Mouse (Mus musculus): Measurements from ENCODE around the gene Ezh1.
"Not testable (repeated sequence)": the region's sequence is repeated elsewhere in the genome, so short reads cannot be mapped to it uniquely, and the experiment has no call there.

The Ezh1 gene

DNA sequence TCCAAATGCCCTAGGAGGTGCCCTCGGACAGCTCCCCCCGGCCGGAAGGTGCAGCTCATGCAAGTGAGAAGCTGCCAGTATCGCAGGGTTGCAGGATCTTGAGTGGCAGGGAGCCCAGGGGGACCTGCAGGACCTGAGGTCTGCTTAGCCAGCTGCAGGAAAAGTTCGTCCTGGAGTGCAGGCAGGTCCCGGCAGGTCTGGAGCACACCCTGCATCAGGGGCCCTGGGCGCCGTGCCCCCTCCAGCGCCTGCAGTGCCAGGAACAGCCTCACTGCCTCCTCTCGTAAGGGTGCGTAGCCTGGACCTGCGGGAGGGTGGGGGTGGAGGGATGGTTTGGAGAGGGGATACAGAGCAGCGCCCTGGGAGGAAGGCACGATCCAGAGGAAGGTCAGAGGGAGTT lies 59.9 kb downstream of the Ezh1 start:
- DNase-seq = no peak

DNA sequence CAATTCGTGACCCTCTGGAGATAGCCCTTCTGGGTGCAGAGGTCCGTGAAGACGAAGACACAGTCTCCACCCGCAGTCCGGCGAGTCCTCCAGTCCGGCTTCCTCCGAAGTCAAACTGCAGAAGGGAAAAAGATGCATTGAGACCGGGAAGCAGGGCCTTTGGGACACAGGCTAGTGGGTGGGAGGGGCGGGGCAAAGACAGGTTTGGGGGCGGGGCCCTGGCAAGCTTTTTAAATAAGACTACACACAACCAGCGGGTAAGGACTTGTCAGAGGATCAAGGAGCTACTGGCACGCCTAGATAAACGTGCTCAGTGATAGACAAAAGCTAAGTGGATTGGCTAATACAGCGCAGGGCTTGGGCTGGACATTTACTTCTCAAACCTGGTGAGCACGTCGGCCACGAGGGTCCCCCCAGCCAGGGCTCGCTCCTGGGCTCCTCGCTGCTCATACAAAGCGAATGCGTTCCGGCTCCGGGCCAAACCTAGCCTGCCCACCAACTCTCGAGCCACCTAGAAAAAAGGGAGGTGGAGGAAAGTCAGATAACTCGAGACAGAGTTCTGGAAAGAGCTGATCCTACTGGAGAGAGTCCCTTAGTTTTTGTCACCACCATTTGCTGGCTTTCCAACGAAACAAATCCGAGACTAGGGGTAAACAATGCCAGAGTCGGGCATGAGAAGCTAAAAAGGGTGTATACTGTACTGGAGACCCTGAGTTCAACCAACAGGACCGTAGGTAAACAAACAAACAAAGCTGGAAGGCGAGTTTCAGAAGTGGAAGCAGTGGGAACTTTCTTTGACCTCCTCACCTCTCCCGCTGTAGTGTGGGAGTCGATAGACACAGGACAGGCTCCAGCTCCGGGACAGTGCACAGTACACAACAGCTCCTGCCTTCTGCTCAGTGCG lies 61.3 kb downstream of the Ezh1 start:
- DNase-seq = no peak

DNA sequence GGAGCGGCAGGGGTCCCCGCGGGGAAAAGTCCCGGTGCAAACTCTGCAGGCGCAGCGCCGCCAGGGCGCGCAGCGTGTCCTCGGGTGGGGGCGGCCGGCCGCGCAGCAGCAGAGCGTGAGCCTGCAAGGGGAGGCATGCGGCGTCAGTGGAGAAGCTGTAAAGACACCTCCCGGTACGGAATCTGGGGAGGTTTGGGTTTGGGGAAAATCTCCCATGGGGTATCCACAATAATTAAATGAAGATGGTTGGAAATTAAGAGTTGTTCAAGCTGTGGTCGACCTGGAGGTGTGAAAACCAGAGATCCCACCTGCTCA lies 62.0 kb downstream of the Ezh1 start:
- DNase-seq = no peak

DNA sequence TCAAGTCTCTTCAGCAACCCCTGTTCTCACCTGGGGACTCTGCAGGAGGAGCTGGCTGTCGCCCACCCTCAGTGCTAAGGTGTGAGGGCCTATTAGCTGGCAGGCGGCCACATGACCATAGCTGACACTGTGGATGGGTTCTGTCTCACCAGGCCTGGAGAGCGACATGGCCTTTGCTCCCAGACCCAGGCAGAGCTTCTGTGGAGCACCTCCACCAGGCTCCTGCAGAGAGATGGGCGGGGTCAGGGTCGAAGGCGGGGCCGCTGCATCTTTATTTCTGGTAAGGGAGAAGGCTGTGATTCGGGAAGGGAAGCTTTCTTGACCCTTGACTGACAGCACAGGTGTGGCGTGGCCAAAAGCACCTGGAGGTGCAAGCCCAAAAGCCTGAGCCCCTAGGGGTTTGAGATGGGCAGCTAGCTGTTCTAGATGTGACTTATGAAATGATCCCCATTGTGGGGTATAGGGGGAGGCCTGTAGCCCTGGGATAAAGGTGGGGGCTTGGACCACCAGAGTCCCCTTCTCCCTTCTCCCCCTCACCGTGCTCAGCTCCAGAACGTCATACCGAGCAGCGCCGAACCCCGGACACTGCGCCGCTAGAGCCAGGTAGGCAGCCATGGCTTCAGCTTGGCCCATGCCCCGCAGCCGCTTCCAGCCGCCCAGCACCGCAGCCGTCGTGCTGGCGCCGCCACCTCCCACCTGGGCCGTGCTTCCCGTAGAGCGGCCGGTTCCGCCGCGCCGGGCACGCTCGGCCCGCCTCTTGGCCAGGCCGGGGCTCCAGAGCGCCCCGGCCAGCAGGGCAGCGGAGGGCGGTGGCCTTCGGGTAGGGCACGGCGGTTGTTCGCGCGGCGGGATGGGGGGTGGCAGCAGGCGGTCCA lies 62.5 kb downstream of the Ezh1 start:
- peak; percentile 72 for DNase-seq

DNA sequence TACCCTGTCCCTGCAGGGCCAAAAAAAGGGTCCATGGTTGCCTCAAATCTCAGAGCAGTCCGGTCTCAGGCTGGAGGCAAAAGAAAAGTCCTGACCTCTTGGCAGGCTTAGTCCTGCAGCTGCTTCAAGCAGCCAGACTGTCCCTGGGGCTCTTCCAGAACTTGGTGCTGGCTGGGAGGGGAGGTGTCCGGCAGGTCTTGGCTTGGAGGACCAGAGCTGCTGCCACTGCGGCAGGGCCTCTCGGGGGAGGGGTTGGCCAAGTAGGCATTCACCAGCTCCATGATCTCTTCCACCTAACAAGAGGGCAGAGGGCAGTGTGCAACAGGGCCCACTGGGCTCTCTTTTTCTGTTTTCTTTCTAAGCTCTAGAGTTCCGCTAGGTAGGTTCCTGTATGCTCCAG lies 63.5 kb downstream of the Ezh1 start:
- peak; percentile 80 for DNase-seq

DNA sequence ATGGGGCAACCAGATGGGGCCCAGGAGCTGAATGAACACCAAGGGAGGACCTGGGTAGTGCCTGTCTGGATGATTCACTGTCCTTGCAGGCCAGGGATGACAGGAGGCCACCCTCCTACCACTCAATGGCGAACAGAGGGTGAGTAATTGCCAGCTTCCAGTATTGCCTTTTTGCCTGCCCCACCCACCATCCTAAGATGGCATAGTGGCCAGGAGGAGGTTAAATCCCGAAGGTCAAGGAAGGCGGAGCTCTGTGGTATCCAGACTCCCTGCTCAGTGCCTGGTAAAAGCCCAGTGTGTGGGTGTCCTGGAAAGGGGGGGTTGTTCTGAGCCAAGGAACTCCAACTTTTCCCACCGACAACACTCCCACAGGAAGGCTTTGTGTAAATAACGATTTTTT lies 64.0 kb downstream of the Ezh1 start:
- DNase-seq = no peak

DNA sequence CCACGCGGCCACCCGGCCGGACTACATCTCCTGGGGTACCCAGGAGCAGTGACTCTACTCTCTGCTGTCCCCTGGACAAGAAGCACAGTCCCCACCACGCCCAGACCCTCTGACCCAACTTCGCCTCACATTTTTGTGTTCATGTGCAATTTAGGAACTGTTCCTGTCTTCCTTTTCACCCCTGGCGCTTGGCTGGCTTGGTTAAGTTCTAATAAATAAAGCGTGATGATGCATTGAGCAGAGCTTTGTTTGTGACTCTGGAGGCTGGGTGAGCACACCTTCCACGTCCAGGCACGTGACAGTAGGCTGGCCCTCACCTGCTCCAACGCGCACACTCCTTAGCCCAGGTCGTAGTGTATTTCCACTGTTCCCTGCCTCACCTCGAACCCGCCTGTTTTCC lies 64.7 kb downstream of the Ezh1 start:
- no peak for DNase-seq

DNA sequence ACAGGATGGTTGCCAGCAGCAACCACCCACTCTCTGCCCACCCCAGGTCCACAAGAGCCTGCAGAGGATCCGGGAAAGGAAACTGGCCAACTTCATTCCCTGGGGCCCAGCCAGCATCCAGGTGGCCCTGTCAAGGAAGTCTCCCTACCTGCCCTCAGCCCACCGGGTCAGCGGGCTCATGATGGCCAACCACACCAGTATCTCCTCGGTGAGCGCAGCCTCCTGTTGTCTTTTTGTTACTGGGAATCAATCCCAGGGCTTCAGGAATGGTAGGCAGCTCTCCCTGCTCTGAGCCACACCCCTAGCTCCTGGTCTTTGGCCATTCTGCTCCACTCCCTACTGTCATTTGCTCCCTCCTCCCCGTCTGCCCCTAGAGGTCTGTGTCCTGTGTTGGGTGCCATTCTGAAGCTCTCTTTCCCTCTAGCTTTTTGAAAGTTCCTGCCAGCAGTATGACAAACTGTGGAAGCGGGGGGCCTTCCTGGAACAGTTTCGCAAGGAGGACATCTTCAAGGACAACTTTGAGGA lies 65.2 kb downstream of the Ezh1 start:
- DNase-seq = not testable (repeated sequence)

DNA sequence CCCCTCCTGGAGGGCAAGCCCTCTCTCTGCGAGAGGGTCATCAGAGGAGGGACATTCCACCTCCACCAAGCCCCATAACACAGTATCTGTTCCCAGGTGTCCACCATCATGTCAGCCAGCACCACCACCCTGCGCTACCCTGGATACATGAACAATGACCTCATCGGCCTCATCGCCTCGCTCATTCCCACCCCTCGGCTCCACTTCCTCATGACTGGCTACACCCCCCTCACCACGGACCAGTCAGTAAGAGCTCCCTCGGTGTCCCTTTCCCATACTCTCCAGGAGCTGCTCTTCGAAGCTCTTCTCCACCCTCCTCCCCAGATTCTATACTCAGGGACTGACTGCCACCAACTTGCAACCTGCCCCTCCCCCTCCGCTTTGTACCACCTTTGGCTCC lies 66.1 kb downstream of the Ezh1 start:
- DNase-seq = not testable (repeated sequence)

DNA sequence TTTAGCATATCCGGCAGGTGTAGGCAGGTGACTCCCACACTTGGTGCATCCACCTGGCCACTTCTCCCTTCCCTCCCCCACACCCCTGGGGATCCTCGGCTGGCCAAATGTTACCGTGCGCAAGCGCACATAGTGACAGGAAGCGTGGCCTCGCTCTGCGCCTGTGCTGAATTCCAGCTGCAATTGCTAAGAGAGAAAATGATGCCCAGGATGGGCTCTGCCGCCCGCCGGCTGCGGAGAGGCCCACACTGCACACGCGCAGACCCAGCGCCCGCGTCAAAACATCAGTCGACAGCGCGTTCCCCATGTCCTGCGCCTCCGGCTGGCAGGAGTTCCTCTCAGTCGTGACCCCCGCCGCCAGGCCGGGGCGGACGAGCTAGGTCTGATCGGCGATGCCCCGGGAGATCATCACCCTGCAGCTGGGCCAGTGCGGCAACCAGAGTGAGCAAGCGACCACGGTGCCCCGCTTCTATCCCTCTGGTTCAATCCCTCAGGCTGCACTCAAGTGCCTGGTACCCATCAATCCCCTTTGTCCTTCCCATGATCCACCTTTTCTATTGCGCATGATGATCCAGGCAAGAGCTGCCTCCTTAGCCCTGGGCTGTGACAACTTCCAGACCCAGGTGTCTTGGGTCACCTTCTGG lies 70.4 kb downstream of the Ezh1 start, which contains the start of gene Tubg2:
TSS of gene Tubg2 (plus strand) at position 180 of the 644 bp plus-strand sequence.
- DNase-seq = peak; percentile 54

DNA sequence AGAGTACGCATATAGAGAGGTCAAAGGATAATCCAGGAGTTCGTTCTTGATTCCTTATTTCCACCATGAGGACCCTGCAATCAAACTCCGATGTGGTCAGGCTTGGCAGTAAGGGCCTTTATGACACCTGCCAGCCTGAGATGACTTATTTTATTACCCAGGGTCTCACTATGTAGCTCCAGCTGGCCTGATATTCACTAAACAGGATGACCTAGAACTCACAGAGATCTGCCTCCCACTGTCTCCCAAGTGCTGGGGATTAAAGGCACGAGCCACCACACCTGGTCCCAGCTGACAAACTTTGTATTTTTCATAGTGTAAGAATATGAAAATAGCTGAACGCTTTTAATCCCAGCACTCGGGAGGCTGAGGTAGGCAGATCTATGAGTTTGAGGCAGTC lies 71.1 kb downstream of the Ezh1 start:
- no peak for DNase-seq

DNA sequence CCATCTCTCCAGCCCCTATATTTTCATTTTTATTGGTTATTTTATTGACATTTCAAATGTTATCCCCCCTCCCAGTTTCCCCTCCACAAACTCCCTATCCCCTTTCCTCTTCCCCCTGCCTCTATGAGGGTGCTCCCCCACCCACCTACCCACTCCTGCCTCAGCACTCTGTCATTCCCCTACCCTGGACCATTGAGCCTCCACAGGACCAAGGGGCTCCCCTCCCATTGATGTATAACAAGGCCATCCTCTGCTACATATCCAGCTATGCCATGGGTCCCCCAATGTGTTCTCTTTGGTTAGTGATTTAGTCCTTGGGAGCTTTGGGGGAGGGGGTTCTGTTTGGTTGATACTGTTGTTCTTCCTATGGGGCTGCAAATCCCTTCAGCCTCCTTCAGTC lies 71.6 kb downstream of the Ezh1 start:
- no peak for DNase-seq

DNA sequence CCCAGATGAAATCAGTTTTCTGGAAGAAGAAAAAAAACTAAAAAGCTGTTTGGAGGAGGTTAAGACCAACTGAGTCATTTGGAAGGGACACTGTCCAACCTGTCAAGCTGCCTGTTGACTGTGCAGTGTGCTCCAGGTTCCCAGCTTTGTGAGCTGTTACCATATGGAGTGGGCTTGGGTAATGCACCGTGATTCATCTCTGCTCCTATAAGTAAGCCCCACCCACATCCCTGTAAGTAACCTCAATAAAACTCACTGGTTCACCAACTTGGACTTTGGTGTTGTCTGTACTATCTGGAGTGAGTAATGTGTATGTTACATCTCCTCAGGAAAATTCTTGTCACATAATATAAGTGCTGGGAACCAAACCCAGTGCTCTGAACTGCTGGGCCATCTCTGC lies 73.4 kb downstream of the Ezh1 start:
- no peak for DNase-seq

DNA sequence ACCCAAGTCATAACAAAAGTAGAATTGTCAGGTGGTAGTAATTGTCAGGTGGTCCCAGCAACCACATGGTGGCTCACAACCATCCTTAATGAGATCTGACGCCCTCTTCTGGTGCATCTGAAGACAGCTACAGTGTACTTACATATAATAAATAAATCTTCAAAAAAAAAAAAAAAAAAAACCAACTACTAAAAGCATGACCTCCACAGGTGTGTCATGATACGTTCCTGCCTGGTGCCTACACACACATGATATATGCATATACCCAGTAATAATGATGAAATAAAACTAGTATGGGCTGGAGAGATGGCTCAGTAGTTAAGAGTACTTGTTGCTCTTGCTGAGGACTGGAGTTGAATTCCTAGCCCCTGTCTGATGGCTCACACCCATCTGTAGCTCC lies 75.2 kb downstream of the Ezh1 start:
- DNase-seq = no peak

DNA sequence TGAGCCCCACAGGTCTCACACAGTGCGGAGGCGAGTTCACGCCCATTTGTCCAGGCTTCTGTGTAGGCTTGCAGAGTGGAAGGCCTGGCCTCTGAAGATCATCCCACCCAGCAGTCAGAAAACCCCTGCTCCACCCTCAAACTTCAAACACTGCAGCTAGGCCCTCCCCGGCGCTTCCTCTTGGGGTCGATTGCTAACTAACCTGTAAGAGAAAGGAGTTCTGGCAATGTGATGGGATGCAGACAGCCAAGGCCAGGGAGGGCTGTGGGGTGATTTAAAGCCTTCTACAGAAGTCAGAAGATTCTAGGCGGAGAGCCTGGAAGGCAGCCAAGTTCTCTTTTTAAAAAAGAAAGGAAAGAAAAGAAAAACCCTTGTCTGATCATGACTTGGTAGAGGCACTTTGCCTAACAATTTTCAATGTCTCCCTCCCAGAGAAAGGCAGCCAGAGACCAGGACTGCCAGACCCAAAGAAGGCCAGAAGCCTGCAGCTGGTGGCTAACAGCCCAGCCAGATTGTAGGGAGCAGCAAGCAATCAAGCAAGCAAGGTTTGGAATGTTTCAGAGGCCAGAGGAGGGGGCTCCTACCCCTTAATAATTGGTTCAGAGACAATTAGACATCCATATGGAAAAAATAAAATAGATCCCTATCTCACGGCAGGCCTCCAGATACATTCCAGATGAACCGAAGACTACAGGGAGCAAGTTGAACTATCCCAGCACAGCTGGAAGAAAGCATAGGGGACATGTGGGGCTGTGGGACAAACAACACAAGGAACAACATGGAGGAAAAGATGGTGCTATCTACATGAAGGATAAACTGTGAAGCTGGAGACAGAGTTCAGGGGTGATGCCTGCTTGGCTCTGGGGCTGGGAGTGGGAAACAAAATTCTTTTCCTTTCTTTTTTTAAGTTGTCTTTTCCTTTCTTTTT lies 76.8 kb downstream of the Ezh1 start:
- no peak for DNase-seq

DNA sequence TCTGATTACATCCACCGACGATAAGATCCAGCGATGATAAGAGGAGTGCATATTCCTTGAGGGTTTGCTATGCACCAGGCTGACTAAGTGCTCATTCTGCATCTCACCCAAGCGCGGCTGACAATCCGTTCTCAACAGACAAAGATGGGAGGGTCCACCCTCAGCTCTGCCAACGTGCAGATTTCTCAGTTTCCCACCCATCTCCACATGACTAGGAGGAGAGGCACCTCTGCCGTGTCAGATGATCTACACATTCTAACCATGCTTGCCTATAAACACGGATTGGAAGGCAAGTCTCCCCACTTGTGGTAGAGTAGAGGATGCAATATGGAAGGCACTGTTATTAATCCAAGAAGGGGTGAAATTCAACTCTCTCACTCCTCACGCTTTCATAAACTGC lies 77.5 kb downstream of the Ezh1 start:
- DNase-seq = no peak

DNA sequence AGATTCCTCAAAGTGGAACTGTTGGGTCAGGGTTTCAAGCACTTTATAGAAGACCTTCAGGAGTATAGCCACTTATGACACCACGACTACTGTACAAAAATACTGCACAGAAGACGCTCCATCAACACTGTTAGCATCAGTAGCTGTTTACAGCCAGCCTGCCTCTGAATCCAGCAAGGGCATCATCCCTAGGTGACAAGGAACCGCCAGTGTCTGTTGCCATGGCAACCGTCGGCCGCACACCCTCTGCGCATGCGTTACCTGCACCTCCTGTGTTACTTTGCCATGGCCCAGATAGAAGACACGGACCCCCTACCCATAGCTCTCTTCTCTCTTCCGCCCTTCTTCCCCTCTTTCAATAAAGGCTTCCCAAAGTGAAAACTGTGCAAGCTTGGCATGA lies 79.9 kb downstream of the Ezh1 start:
- no peak for DNase-seq

DNA sequence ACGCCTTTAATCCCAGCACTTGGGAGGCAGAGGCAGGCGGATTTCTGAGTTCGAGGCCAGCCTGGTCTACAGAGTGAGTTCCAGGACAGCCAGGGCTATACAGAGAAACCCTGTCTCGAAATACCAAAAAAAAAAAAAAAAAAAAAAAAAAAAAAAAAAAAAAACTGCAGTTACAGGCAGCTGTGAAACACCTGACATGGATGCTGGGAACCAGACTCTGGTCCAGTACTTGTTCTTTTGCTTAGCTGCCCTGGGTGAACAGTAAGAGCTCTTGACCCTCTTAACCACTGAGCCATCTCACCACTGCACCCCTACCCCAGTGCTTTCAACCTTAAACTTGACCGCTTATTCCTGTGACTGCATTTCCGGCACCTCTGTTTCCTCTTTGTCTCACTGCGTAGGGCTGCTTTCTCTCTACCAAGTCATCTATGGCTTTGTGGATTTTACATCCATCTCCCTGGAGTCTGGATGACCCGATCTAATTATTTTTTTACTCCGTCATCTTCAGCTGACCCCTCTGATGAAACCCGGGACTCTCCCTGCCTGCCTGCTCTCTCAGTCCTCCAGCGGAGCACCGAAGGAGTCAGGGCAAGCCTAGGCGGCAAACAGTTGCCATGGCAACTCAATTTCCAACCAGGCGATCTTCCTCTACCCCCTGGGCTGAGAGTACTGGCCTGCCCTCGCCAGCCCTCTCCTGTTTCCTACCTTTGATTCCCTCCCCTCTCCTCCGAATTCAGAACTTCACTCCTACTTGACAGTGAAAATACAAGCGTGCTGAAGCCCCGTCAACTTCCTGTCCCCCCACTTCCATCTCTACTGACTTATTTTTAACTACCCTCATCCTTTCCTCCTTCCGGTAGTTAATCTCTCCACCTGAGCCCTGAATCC lies 82.7 kb downstream of the Ezh1 start:
- DNase-seq = peak; percentile 46

DNA sequence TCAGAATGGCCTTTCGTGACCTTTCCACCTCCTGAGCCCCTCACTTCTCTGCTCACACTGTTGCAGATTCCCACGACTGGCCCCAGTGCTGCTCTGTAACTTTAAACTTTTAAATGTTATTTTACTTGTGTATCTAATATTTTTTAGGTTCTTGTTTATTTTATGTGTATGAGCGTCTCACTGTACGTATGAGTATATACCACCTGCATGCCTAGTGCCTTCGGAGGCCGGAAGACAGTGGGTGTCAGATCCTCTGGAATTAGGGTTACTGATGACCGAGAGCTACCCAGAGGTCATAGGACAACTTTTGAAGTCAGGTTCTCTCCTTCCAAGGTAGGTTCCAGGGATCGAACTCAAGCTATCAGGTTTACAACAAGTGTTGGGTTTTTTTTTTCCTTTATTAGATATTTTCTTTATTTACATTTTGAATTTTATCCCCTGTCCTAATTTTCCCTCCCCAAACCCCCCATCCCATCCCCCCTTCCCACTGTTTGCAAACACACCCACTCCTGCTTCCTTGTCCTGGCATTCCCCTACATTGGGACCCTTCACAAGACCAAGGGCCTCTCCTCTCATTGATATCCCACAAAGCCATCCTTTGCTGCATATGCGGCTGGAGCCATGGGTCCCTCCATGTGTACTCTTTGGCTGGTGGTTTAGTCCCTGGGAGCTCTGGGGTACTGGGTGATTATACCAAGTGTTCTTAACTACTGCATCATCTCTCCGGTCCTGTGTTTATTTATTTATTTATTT lies 83.9 kb downstream of the Ezh1 start:
- DNase-seq = no peak
